Mouse (Mus musculus): ENCODE measurements around the gene Ddx55. TPM values are rescaled to one million over a fixed set of nuclear protein-coding genes. Genes with fewer than 3 reads are reported as not detected.

The Ddx55 gene
- 4.6 and 4.9 TPM in 2 replicates for polyA plus RNA-seq (2015; fragmentation: Nextera tagmentation; extraction: Ambion mirVana)

GRCm38 (mm10) chr5:124552558-124553307 is at the start of gene Ddx55:
TSS of gene Ddx55 (plus strand) at chr5:124552864.
- WGBS (ENCODE audit: insufficient replicate concordance) = under 1% methylated on average over 66 of the region's 66 CpGs

GRCm38 (mm10) chr5:124503742-124504141 is 48.9 kb upstream of the Ddx55 start:
- ATAC-seq (ENCODE audit: low read depth) = no peak
- 68% methylated on average over 14 of the region's 14 CpGs for WGBS (ENCODE audit: insufficient replicate concordance)
- H3K4me3 ChIP-seq (ENCODE audit: low read depth, low read length) = no peak overlapping the region

More at GRCm38 (mm10) chr5:124552558-124553307, at the start of gene Ddx55:
- Histone ChIP-seq H3K27me3 (ENCODE audit: control insufficient read depth, insufficient read depth, low read depth, low read length) (no peaks in the 10 kb centered on the region), H3K4me1 (ENCODE audit: control insufficient read depth, low read depth, low read length) (peaks cover 12% of the 10 kb centered on the region), H3K4me3 (ENCODE audit: low read depth, low read length) (peak within 1 kb of the TSS; percentile 83), H3K9me3 (replicated peaks; ENCODE audit: control insufficient read depth, low read length) (no peaks in the 10 kb centered on the region), H3K4me2 (ENCODE audit: low read depth, low read length) (peak within 1 kb of the TSS; percentile 91), H3K36me3 (ENCODE audit: control insufficient read depth, insufficient read depth) (peaks cover 17% of the 10 kb centered on the region), H3K27ac (ENCODE audit: low read length) (peak within 1 kb of the TSS; percentile 73), H3K9ac (ENCODE audit: low read depth, low read length) (peak within 1 kb of the TSS; percentile 74)
- ATAC-seq (ENCODE audit: low read depth) = peak; percentile 82

GRCm38 (mm10) chr5:124505235-124505634 is 47.4 kb upstream of the Ddx55 start:
- no peak for ATAC-seq (ENCODE audit: low read depth)
- no peak overlapping the region for H3K4me2 ChIP-seq (ENCODE audit: low read depth, low read length)
- WGBS (ENCODE audit: insufficient replicate concordance) = 78% methylated on average over 4 of the region's 4 CpGs

More at GRCm38 (mm10) chr5:124503742-124504141, 48.9 kb upstream of the Ddx55 start:
- Histone ChIP-seq H3K36me3 (ENCODE audit: control insufficient read depth, insufficient read depth) (no peaks in the 10 kb centered on the region), H3K4me2 (ENCODE audit: low read depth, low read length) (no peak overlapping the region), H3K9me3 (replicated peaks; ENCODE audit: control insufficient read depth, low read length) (no peaks in the 10 kb centered on the region), H3K27me3 (ENCODE audit: control insufficient read depth, insufficient read depth, low read depth, low read length) (no peaks in the 10 kb centered on the region), H3K9ac (ENCODE audit: low read depth, low read length) (no peak overlapping the region), H3K27ac (ENCODE audit: low read length) (no peak overlapping the region), H3K4me1 (ENCODE audit: control insufficient read depth, low read depth, low read length) (peaks cover 7% of the 10 kb centered on the region)

GRCm38 (mm10) chr5:124506731-124507359 is 45.8 kb upstream of the Ddx55 start:
- Histone ChIP-seq H3K27ac (ENCODE audit: low read length) (no peak overlapping the region), H3K9me3 (replicated peaks; ENCODE audit: control insufficient read depth, low read length) (no peaks in the 10 kb centered on the region), H3K4me3 (ENCODE audit: low read depth, low read length) (no peak overlapping the region), H3K27me3 (ENCODE audit: control insufficient read depth, insufficient read depth, low read depth, low read length) (no peaks in the 10 kb centered on the region), H3K4me2 (ENCODE audit: low read depth, low read length) (no peak overlapping the region), H3K36me3 (ENCODE audit: control insufficient read depth, insufficient read depth) (no peaks in the 10 kb centered on the region), H3K9ac (ENCODE audit: low read depth, low read length) (no peak overlapping the region), H3K4me1 (ENCODE audit: control insufficient read depth, low read depth, low read length) (no peaks in the 10 kb centered on the region)
- no peak for ATAC-seq (ENCODE audit: low read depth)
- 36% methylated on average over 10 of the region's 10 CpGs for WGBS (ENCODE audit: insufficient replicate concordance)

More at GRCm38 (mm10) chr5:124505235-124505634, 47.4 kb upstream of the Ddx55 start:
- Histone ChIP-seq H3K27me3 (ENCODE audit: control insufficient read depth, insufficient read depth, low read depth, low read length) (no peaks in the 10 kb centered on the region), H3K27ac (ENCODE audit: low read length) (no peak overlapping the region), H3K9ac (ENCODE audit: low read depth, low read length) (no peak overlapping the region), H3K4me3 (ENCODE audit: low read depth, low read length) (no peak overlapping the region), H3K9me3 (replicated peaks; ENCODE audit: control insufficient read depth, low read length) (no peaks in the 10 kb centered on the region), H3K4me1 (ENCODE audit: control insufficient read depth, low read depth, low read length) (no peaks in the 10 kb centered on the region), H3K36me3 (ENCODE audit: control insufficient read depth, insufficient read depth) (no peaks in the 10 kb centered on the region)

GRCm38 (mm10) chr5:124509200-124509599 is 43.5 kb upstream of the Ddx55 start:
- H3K4me3 ChIP-seq (ENCODE audit: low read depth, low read length) = no peak overlapping the region
- H3K9ac ChIP-seq (ENCODE audit: low read depth, low read length) = no peak overlapping the region
- no peaks in the 10 kb centered on the region for H3K4me1 ChIP-seq (ENCODE audit: control insufficient read depth, low read depth, low read length)
- WGBS (ENCODE audit: insufficient replicate concordance) = 84% methylated on average over 6 of the region's 6 CpGs
- no peaks in the 10 kb centered on the region for H3K27me3 ChIP-seq (ENCODE audit: control insufficient read depth, insufficient read depth, low read depth, low read length)
- no peak for ATAC-seq (ENCODE audit: low read depth)
- no peak overlapping the region for H3K27ac ChIP-seq (ENCODE audit: low read length)
- no peaks in the 10 kb centered on the region for H3K9me3 ChIP-seq (replicated peaks; ENCODE audit: control insufficient read depth, low read length)
- no peaks in the 10 kb centered on the region for H3K36me3 ChIP-seq (ENCODE audit: control insufficient read depth, insufficient read depth)
- H3K4me2 ChIP-seq (ENCODE audit: low read depth, low read length) = no peak overlapping the region

GRCm38 (mm10) chr5:124509742-124510237 is 42.9 kb upstream of the Ddx55 start:
- Histone ChIP-seq H3K4me3 (ENCODE audit: low read depth, low read length) (no peak overlapping the region), H3K9ac (ENCODE audit: low read depth, low read length) (no peak overlapping the region), H3K27me3 (ENCODE audit: control insufficient read depth, insufficient read depth, low read depth, low read length) (no peaks in the 10 kb centered on the region), H3K4me1 (ENCODE audit: control insufficient read depth, low read depth, low read length) (no peaks in the 10 kb centered on the region), H3K36me3 (ENCODE audit: control insufficient read depth, insufficient read depth) (no peaks in the 10 kb centered on the region), H3K4me2 (ENCODE audit: low read depth, low read length) (no peak overlapping the region), H3K27ac (ENCODE audit: low read length) (no peak overlapping the region), H3K9me3 (replicated peaks; ENCODE audit: control insufficient read depth, low read length) (no peaks in the 10 kb centered on the region)
- ATAC-seq (ENCODE audit: low read depth) = no peak
- WGBS (ENCODE audit: insufficient replicate concordance) = 64% methylated on average over 12 of the region's 12 CpGs

- no peak overlapping the region for H3K9ac ChIP-seq (ENCODE audit: low read depth, low read length)
- no peak overlapping the region for H3K4me3 ChIP-seq (ENCODE audit: low read depth, low read length)
- no peaks in the 10 kb centered on the region for H3K9me3 ChIP-seq (replicated peaks; ENCODE audit: control insufficient read depth, low read length)
- WGBS (ENCODE audit: insufficient replicate concordance) = 70% methylated on average over 10 of the region's 10 CpGs
- H3K27me3 ChIP-seq (ENCODE audit: control insufficient read depth, insufficient read depth, low read depth, low read length) = no peaks in the 10 kb centered on the region
- no peaks in the 10 kb centered on the region for H3K4me1 ChIP-seq (ENCODE audit: control insufficient read depth, low read depth, low read length)
- no peak for ATAC-seq (ENCODE audit: low read depth)
- no peak overlapping the region for H3K27ac ChIP-seq (ENCODE audit: low read length)
- H3K36me3 ChIP-seq (ENCODE audit: control insufficient read depth, insufficient read depth) = no peaks in the 10 kb centered on the region
- no peak overlapping the region for H3K4me2 ChIP-seq (ENCODE audit: low read depth, low read length)
Observed at GRCm38 (mm10) chr5:124510536-124511050, 42.1 kb upstream of the Ddx55 start.

GRCm38 (mm10) chr5:124515789-124516188 is 36.9 kb upstream of the Ddx55 start:
- WGBS (ENCODE audit: insufficient replicate concordance) = 54% methylated on average over 5 of the region's 5 CpGs
- Histone ChIP-seq H3K27ac (ENCODE audit: low read length) (no peak overlapping the region), H3K9me3 (replicated peaks; ENCODE audit: control insufficient read depth, low read length) (no peaks in the 10 kb centered on the region), H3K9ac (ENCODE audit: low read depth, low read length) (no peak overlapping the region), H3K27me3 (ENCODE audit: control insufficient read depth, insufficient read depth, low read depth, low read length) (no peaks in the 10 kb centered on the region), H3K4me1 (ENCODE audit: control insufficient read depth, low read depth, low read length) (no peaks in the 10 kb centered on the region), H3K36me3 (ENCODE audit: control insufficient read depth, insufficient read depth) (no peaks in the 10 kb centered on the region), H3K4me2 (ENCODE audit: low read depth, low read length) (no peak overlapping the region), H3K4me3 (ENCODE audit: low read depth, low read length) (no peak overlapping the region)
- no peak for ATAC-seq (ENCODE audit: low read depth)

GRCm38 (mm10) chr5:124518648-124519047 is 34.0 kb upstream of the Ddx55 start:
- no peak; the same call in 1 of the 2 replicates for ATAC-seq (ENCODE audit: low read depth)
- WGBS (ENCODE audit: insufficient replicate concordance) = 74% methylated on average over 10 of the region's 10 CpGs

More at GRCm38 (mm10) chr5:124518648-124519047, 34.0 kb upstream of the Ddx55 start:
- H3K4me2 ChIP-seq (ENCODE audit: low read depth, low read length) = no peak overlapping the region
- H3K27me3 ChIP-seq (ENCODE audit: control insufficient read depth, insufficient read depth, low read depth, low read length) = no peaks in the 10 kb centered on the region
- no peak overlapping the region for H3K27ac ChIP-seq (ENCODE audit: low read length)
- no peak overlapping the region for H3K9ac ChIP-seq (ENCODE audit: low read depth, low read length)
- H3K9me3 ChIP-seq (replicated peaks; ENCODE audit: control insufficient read depth, low read length) = no peaks in the 10 kb centered on the region
- no peaks in the 10 kb centered on the region for H3K36me3 ChIP-seq (ENCODE audit: control insufficient read depth, insufficient read depth)
- no peak overlapping the region for H3K4me3 ChIP-seq (ENCODE audit: low read depth, low read length)
- no peaks in the 10 kb centered on the region for H3K4me1 ChIP-seq (ENCODE audit: control insufficient read depth, low read depth, low read length)

All from liver, embryonic 16.5 days (tissue).